Mouse (Mus musculus): ENCODE data around the gene Sipa1l3.

The Sipa1l3 gene

DNA sequence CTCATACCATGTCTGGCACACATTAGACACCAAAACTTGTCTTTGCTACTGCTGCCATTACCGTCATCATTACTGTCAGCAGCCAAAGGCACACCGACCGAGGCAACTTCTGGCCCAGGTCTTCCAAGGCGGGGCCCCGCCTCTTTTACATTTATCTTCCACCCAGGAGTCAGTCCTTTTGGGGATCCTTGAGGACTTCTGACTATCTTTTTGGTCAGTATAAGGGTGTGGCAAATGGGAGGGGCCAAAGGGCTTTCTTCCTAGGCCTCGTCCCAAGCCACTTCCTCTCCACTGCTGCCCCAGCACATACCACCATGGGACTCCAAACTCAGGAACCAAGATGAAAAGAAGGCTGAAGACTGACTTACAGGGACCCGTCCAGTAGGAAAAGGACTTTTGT, 9.9 kb downstream of the Sipa1l3 start:
- in situ Hi-C loops (cut with MseI, MboI), result no loop called here

DNA sequence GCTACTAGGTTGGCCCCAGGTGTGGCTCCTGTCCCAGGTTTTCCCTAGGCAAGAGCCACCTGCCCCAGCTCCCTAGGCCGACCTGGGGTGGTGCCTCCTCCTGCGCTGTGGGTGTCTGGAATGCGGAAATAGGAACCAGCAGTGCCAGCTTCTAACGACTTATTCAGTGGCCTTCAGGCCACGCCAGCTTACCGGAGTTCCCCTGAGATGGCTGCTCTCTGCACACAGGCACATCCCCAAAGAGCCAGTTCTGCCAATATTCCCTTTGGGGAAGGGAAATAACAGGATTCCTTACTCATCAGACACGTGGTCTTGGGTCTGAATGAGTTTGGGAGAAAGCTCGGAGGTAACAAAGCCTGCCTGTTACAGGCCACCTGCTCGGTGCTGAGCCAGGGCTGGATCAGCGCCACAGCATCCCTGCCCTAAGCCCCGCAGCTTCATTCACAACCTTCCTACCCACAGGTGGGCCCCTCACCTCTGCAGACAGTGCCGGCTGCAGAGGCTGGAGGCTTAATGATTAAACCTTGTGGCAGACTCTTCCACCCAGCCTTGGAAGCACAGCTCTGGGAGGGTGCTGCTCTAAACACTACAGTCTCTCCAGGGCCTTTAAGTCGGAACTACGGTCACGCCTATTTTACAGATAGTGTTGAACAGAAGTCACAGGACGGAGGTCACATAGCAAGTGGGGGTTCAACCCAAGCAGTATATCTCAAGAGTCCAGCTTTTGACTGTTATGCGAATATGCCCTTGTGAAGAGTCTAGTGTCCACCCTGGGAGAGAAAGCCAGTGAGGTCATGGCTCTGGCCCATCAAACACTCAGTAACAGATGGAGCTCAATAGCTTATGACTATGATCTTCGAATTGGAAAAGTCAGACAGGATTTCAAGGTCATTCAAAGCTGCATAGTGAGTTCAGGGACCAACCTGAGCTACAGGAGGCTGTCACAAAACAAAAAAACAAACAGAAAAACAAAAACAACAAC, 12.8 kb downstream of the Sipa1l3 start:
- in situ Hi-C loops (cut with MseI, MboI), result no loop called here

DNA sequence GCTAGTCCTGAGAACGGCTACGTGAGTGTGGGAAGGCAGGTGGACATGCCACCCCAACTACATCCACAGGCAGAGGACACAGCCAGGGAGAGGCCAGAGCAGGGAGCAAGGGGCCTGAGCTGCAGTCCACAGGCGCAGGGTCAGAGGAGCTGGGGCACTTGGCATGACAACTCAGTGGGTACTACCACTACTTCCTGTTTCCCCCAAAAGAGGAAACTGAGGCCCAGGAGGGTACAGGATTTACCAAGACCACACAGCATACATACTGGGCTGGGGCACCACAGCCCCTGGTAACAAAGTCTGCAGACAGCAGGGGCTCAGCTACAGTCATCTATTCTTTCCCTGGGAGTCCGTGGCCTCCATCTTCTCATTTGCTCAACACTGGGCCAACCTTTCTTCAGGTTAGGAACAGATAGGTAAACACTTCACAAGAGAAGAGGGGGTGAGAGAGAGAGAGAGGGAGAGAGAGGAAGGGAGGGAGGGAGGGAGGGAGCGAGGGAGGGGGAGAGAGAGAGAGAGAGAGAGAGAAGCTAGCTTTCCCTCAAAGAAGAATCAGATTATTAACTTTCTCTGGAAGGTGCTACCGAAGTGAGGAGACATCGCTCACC, 13.7 kb downstream of the Sipa1l3 start:
- in situ Hi-C loops (cut with MseI, MboI), result no loop called here

DNA sequence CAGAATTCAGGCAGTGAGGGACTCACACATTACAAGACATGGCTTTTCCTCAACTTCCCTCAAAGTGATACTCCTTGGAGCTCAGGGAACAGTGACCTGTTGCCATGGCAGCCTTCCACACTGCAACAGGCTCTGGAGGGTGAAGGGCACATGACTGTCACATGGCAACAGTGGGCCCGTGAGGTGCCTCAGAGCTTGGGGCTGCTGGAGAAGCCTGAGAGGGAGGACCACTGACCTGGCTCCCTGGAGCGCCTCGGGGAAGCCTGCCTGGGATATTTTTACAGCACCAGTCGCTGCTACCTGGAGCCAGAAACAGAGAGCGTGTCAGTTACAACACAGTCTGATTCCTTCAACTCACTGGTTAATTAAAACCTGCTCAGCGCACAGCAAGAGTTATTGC, 14.8 kb downstream of the Sipa1l3 start:
- in situ Hi-C loops (cut with MseI, MboI), result no loop called here

DNA sequence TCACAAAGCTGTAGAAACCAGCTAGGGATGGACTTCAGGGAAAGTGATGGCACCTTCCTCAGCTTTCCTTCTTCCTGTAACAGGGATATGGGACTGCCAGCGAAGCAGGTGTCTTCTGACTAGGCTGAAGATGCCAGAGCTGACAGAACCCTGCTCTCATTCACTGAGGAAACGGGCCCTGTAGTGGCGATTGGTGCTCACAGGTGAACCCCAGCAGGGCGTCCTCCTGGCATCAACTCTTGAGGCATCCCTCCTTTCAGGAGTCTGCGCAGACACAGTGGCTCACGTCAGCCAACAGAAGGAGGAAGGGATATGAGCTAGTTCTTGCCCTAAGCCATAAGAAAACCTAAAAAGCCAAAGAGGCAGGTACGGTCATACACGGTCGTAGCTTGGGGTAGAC, 17.2 kb downstream of the Sipa1l3 start:
- in situ Hi-C loops (cut with MseI, MboI), result no loop called here

DNA sequence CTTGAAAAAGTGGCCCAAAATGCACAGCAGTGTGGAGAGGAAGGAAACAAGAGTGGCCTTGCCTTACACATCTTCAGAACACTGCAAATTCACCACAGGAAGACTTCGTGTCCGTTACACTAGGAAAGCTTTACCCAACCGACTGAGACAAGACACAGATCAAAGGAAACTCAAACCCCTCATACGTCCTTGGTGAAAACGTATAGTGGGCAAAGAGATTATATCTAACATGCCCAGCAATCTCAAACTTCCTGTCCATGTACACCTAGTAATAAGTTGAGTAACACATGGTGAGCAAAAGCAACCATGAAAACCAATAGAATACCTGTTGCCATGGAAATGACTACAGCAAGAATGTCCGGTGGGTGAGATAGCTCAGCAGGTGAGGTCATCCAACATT, 19.4 kb downstream of the Sipa1l3 start:
- in situ Hi-C loops (cut with MseI, MboI), result no loop called here

DNA sequence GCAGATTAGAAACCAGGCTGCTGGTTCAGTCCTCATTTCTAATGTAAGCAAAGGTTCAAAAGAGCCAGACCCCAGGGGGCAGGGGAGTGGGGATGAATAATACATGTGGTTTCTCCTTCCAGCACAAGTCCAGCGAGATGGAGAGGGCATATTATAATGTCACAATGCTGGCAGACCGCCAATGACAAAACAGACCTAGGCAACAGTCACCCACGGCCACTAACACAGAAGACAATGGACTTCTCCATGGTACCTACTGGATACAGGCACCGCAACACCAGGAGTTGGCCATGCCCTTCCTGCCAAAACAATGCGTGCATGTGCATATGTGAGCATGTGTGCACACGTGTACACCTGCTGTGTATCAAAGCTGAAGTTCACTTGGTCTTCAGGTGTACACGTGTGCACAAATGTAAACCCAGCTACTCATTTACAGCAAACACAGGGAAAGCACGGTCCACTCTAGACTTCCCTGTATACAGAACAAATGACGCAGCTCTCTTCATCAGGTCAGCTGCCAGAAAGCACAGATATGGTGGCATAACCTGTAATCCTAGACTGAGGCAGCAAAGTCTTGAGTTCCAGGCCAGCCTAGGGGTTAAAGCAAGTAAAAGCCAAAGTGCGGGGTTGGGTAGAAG, 21.4 kb downstream of the Sipa1l3 start:
- in situ Hi-C loops (cut with MseI, MboI), result no loop called here

DNA sequence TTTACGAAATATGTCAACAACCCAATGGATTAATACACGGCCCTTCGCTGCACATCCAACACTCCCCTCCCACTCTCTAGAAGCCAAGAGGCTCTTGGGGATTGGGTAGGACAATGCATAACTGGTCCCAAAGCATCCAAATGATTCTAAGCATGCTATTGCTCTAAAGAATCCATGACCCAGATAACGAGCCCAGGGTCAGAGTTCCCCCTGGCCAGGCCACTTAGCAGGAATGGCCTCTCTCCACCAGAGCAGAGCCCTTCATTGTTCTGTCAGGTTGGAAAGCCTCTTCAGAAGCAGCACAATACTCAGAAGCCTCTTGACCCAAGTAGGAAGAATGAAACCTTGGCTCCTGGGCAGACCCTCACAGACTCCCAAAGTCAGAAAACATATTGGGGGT, 22.1 kb downstream of the Sipa1l3 start:
- in situ Hi-C loops (cut with MseI, MboI), result no loop called here

DNA sequence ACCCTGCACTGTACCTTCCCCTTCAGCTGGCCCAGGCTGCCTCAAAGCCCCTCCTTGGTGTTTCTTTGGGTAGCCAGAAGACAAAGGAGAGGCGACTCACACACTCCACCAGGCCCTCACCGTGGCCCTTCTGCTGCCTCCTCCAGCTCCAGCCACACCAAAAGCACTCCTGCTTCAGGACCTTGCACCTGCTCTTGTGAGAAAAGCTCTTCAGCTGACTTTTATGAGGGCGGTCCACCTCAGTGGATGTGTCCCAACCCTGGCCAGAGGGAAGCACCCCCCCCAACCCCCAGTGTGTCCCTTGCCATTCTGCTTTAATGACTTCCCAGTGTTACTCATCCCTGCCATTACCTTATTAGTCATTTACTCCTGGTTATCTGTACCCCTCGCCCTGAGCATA, 22.6 kb downstream of the Sipa1l3 start:
- in situ Hi-C loops (cut with MseI, MboI), result no loop called here

DNA sequence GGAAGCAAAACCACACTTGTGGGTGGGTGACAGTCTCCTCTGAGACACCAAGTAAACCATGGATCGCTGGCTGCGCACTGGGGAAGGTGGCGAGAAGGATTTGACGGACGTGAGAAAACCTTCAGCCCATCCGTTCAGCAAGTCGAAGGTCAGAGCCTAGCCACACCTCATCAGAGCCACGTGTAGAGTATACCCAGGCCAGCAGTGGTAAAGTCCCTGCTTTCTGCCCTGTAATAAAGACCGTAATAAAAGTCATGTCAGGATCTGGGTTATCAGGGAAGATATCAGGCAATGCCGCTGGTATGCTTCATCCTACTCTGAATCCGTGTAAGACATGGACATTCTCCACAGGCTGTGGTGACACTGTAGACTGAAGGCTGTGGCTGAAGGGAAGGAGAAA, 23.6 kb downstream of the Sipa1l3 start:
- in situ Hi-C loops (cut with MseI, MboI), result no loop called here

DNA sequence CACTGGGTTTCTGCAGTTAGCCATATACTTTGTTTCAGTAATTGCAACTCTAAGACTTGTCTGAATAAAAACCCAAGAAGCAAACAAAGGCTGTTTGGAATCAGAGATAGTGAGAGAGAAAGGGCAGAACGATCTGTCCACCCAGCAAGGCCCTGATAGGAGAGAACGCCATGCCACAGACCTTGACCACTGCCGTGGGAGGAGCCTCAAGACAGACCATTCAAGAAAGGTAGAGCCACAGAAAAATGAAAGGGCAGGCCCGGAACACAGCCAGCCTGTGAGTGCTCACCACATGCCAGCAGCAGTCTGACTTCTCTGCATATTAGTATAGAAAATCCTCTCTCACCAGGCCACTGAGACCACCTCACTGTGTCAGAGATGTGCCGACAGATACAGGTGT, 24.4 kb downstream of the Sipa1l3 start:
- in situ Hi-C loops (cut with MseI, MboI), result no loop called here

DNA sequence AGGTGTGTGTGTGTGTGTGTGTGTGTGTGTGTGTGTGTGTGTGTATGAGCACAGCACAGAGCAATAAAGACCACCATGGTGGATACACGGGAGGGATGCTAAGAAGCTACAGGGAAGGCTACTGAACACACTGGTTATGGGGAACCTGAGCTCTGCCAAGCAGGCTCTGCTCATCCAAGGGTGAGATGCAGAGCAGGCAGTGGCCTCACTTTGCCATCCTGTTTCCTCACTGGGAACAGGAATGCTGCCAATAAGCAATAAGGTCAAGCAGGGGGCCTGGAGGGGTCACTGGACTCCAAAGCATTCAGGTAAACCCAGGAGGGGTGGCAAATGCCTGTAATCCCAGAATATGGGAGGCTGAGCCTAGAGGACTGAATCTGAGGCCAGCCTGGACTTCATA, 25.4 kb downstream of the Sipa1l3 start:
- in situ Hi-C loops (cut with MseI, MboI), result no loop called here

DNA sequence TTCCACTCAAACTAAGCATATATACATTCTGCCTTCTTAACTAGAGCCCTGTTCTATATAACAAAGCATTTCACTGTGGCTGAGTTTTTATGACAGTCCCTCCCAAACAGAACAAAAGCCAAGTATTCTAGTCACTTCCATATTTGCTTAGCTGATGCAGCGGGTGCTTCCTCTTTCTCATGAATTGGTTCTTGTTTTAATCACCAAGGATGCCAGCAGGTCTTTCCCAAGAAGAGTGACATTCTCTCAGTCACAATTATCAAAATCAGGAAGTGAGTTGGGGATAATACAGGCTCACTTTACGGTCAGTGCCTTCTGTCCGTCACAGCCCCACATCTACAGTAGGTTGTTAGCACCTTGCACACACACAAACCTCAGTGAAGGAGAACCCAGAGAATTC, 26.6 kb downstream of the Sipa1l3 start:
- in situ Hi-C loops (cut with MseI, MboI), result no loop called here

DNA sequence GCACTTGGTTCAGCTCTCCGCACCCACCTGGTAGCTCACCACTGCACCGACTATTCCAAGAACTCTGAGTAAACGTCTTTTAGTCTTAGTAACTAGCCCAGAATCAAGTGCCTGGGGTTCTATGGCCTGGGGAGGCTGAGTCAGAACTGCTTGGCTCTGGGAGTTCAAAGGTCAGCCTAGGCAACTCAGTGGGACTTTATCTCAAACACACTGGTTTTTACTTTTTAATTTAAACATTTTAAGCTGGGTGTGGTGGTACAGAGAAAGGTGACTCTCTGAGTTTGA, 27.0 kb downstream of the Sipa1l3 start:
- in situ Hi-C loops (cut with MseI, MboI), result no loop called here

DNA sequence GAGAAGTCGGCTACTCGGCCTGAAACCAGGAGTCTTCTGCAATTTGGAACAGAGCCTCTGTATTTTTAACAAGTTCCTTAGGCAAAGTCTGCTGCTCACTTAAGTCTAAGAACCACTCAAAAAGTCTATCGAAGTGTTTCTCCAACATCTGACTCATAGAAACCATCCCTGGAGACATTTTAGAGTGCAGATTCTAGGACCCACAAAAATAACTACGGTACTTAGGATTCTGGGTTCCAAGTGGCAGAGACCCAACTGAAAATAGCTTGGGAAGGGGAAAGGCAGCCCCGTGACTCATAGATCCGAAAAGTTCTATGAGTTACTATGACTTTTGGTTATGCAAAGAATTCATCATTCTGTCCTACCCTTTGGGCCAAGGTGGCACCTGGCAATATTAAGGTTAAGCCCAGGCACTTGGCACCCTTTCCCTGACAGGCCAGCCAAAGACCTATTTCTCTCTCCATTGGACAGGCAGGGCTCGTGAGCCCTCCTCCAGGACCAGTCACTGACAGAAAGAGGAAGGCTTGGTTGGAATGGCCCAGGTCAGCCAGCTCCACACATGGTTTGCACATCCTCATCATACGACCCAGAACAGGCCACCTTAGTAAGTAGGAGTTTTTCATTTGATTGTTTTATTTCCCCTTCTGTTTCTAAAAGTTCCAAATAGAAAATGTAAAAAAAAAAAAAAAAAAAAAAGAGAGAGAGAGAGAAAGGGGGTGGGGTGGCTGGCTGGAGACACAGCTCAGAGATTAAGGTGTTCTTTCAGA, 27.6 kb downstream of the Sipa1l3 start:
- in situ Hi-C loops (cut with MseI, MboI), result no loop called here

DNA sequence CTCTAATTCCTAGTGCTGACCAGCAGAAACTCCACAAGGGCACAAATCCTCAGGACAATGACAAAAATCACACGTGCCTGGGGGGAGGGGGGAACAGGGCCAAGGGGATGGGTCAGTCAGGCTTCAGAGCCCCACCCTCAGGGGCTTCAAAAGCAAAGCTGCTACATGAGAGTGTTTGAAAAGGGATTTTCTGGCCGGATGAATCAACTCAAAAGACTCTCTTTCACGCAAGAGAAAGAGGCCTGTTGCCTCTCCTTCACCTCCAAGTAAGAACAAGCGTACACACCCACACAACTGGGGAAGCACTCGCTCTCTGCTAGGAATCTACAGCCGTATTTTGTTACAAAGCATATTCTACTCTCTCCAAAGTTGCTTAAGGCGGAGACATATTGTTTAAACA, 28.6 kb downstream of the Sipa1l3 start:
- in situ Hi-C loops (cut with MseI, MboI), result no loop called here

DNA sequence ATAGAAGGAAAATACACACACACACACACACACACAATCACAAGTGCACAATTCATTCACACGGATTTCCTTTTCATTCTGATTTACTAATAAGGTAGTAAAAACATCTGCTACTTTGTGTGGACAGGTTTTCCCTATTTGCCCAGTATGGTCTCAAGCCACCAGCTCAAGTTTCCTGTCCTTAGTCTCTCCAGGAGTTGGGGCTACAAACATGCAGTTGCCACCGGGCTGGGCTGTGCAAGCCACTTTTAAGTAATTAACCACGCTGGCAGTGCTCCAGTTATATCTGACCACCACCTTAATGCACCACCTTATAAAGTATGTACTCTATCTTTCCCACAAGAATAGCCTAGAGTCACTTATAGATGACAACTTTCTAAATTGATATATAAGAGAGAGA, 29.1 kb downstream of the Sipa1l3 start:
- in situ Hi-C loops (cut with MseI, MboI), result no loop called here

DNA sequence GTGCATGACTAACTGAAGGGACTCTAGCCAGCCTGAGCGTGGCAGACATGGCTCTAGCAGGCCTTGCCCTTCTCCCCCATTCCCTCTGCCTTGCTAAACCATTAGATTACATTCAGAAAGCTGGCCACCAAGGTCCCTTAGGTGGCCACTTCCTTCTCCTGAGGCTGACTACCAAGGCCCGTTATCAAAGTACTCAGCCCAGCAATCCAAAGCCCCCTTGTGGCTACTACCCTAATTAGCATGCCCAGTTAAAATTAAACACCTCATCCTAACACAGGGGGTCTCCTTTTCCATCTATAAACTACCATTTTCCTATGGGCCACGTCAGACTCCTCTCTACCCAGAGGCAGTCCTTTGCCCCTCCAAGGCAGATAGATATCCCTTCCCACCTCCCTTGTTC, 31.7 kb downstream of the Sipa1l3 start:
- in situ Hi-C loops (cut with MseI, MboI), result no loop called here

DNA sequence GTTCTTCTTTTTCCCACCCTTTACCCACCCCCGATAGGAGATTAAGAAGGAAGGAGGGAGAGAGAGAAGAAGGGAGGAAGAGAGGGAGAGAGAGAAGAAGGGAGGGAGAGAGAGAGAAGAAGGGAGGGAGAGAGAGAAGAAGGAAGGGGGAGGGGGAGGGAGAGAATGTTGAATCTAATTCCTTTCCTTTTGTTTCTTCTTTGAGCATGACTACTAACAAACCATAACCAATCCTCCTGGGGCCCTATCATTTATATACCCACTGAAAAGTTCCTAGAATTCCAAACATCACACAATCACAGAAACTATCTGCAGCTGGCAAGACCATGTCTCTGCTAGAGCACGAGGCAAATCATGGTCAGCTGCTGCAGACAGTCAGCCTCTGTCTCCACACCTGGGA, 32.7 kb downstream of the Sipa1l3 start:
- in situ Hi-C loops (cut with MseI, MboI), result no loop called here

DNA sequence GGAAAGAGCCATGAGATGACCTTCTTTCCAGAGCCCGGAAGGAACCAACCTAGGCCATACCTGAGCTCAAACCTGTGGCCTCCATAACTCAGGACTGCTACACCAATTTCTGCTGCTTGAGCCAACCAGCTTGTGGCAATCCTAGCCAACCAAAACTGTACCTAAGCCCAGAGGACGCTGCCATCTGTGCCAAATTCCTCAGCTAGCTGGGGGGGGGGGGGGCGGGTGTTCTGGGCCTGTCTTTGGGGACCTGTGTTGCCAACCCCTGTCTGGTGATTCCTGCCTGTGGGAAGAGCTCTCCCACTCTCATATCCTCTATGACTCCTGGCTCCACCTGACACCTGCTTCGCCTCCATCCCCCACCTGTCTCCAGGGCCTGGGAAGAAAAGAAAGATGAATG, 34.9 kb downstream of the Sipa1l3 start:
- in situ Hi-C loops (cut with MseI, MboI), result no loop called here

DNA sequence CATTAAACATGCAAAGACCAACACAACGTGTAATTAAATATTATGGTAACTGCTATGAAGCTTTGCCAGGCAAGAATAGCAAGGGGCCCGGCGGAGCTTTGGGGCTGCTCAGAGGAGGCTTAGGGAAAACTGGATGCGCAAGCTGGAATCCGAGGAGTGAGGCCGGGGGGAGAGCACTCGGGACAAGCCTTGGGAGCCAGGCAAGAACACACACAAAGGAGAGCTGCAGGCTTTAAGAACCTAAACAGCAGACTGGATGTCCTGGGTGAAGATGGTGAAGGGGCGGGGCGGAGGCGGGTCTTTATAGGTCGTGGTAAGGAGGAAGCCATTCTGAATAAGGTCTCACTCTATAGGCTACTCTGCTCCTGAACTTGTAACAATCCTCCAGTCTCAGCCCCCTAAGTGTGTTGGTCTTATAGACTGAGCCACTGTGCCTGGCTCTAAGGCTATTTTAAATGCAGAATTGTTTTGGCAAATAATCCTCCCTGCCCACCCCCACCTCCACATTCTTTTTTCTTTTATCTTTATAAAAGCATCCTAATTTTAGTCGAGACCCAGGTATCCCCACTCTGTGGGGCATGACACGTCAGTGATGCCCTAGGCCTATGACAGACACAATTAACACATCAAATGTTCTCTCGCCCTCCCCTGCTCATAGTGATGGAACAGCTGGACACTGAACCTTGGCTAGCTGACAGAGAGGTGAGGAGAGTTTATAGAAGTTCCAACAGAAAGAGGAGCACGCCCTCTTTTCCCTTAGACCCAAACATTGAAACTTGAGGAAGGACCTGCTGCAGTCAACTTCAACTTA, 36.9 kb downstream of the Sipa1l3 start:
- in situ Hi-C loops (cut with MseI, MboI), result no loop called here

Measured in mouse trophoblast stem cell (cell line).